Mouse (Mus musculus): ENCODE measurements around the gene Dock1.

The Dock1 gene

GRCm38 (mm10) chr7:134990911-134991310, 320.5 kb downstream of the Dock1 start:
- DNase-seq, result no peak

GRCm38 (mm10) chr7:134994983-134995382, 324.5 kb downstream of the Dock1 start:
- DNase-seq, result no peak

GRCm38 (mm10) chr7:135002216-135002615, 331.8 kb downstream of the Dock1 start:
- DNase-seq, result no peak

GRCm38 (mm10) chr7:135002891-135003290, 332.4 kb downstream of the Dock1 start:
- DNase-seq, result no peak

- DNase-seq, result no peak
Observed at GRCm38 (mm10) chr7:135005964-135006560, 335.6 kb downstream of the Dock1 start.

- no peak for DNase-seq
Observed at GRCm38 (mm10) chr7:135008021-135008420, 337.6 kb downstream of the Dock1 start.

- no peak for DNase-seq
Observed at GRCm38 (mm10) chr7:135010997-135011396, 340.5 kb downstream of the Dock1 start.

GRCm38 (mm10) chr7:135017531-135017930, 347.1 kb downstream of the Dock1 start:
- DNase-seq, result no peak

GRCm38 (mm10) chr7:135020762-135021161, 350.3 kb downstream of the Dock1 start:
- DNase-seq, result no peak

GRCm38 (mm10) chr7:135021544-135022100, 351.2 kb downstream of the Dock1 start:
- no peak for DNase-seq

- no peak for DNase-seq
Observed at GRCm38 (mm10) chr7:135024531-135024930, 354.1 kb downstream of the Dock1 start.

- no peak for DNase-seq
Observed at GRCm38 (mm10) chr7:135028716-135029115, 358.3 kb downstream of the Dock1 start.

GRCm38 (mm10) chr7:135029136-135029535, 358.7 kb downstream of the Dock1 start:
- no peak for DNase-seq

GRCm38 (mm10) chr7:135031466-135031865, 361.0 kb downstream of the Dock1 start:
- no peak for DNase-seq

- DNase-seq, result no peak
Observed at GRCm38 (mm10) chr7:135034811-135035210, 364.4 kb downstream of the Dock1 start.

GRCm38 (mm10) chr7:135035651-135036050, 365.2 kb downstream of the Dock1 start:
- no peak for DNase-seq

- DNase-seq, result no peak
Observed at GRCm38 (mm10) chr7:135038930-135039329, 368.5 kb downstream of the Dock1 start.

GRCm38 (mm10) chr7:135043931-135044765, 373.7 kb downstream of the Dock1 start:
- DNase-seq, result no peak

- DNase-seq, result no peak
Observed at GRCm38 (mm10) chr7:135049416-135049815, 379.0 kb downstream of the Dock1 start.

GRCm38 (mm10) chr7:135053186-135053715, 382.8 kb downstream of the Dock1 start:
- no peak for DNase-seq

- DNase-seq, result no peak
Observed at GRCm38 (mm10) chr7:135054664-135055063, 384.2 kb downstream of the Dock1 start.

- DNase-seq, result no peak
Observed at GRCm38 (mm10) chr7:135059071-135059470, 388.6 kb downstream of the Dock1 start.

- no peak for DNase-seq
Observed at GRCm38 (mm10) chr7:135059562-135059961, 389.1 kb downstream of the Dock1 start.

- DNase-seq, result peak; percentile 15
Observed at GRCm38 (mm10) chr7:135063886-135064285, 393.4 kb downstream of the Dock1 start.
